Mouse (Mus musculus): Measurements from ENCODE around the gene Nav2. TPM values are rescaled to one million over a fixed set of nuclear protein-coding genes. Genes with fewer than 3 reads are reported as not detected.

The Nav2 gene
- total and polyA plus RNA-seq, 3 experiments = under 0.01 TPM; not detected in 2

DNA sequence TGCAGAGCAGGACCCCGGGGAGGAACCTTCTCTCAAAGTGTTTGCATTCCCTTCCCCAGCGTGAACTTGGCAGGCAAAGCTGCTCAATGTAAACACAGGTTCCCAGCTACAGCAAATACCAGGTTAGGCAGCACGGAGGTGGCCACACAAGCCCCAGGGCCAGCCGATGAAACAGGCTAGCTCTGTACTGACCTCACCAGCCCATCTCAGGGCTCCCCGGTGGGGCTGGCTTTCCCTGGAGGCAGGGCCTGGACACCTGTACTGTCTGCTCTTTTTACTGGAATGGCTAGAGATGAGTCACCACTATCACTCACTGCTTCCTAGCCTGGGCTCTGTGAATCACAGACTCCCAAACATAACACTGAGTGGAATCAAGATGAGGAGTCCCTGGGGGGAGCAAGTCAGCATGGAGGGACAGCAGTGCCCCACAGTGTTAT, 287.2 kb downstream of the Nav2 start:
- no peaks in the 10 kb centered on the region for H3K79me2 ChIP-seq (replicated peaks; ENCODE audit: control insufficient read depth, extremely low read depth, insufficient read depth, poor library complexity, severe bottlenecking)
- peaks cover 90% of the 10 kb centered on the region for H3K27me3 ChIP-seq (replicated peaks)
- no peaks in the 10 kb centered on the region for H3K9me3 ChIP-seq (replicated peaks; ENCODE audit: low read length)
- DNase-seq (ENCODE audit: extremely low read depth) = no peak
- no peak overlapping the region for H3K4me3 ChIP-seq (replicated peaks in 1 of 3; ENCODE audit: low read depth in 2 of 3, low read length in 2 of 3, poor library complexity in 1 of 3)
- in situ Hi-C loops (cut with MboI; ENCODE audit: low pct_ligation_motif_present, low pct_unique_long_range_greater_than_20kb, low sequenced_read_pairs) = no loop called here
- no peak overlapping the region for H3K4me2 ChIP-seq (ENCODE audit: insufficient read depth, low read depth, poor library complexity, severe bottlenecking)
- TF ChIP-seq POLR2A (IDR thresholded peaks at IDR 0.05; ENCODE audit: low read depth, low read length) (no peak), ETS1 (conservative IDR thresholded peaks at IDR 0.05; ENCODE audit: low read depth, low read length) (no peak), HCFC1 (IDR thresholded peaks at IDR 0.05; ENCODE audit: low read depth, low read length) (no peak)
- H3K27ac ChIP-seq (ENCODE audit: insufficient read depth, low read depth) = no peak overlapping the region
- dilution Hi-C loops (cut with MboI; ENCODE audit: extremely low pct_ligation_motif_present, extremely low pct_unique_long_range_greater_than_20kb, low sequenced_read_pairs) = no loop called here
- H3K36me3 ChIP-seq (replicated peaks in 1 of 2; ENCODE audit: control insufficient read depth in 1 of 2, insufficient read depth in 1 of 2, low read length in 1 of 2) = no peaks in the 10 kb centered on the region
- no peaks in the 10 kb centered on the region for H3K4me1 ChIP-seq (ENCODE audit: control insufficient read depth in 1 of 2, insufficient read depth in 2 of 2)
- H3K9ac ChIP-seq (ENCODE audit: insufficient read depth, low read depth) = no peak overlapping the region

DNA sequence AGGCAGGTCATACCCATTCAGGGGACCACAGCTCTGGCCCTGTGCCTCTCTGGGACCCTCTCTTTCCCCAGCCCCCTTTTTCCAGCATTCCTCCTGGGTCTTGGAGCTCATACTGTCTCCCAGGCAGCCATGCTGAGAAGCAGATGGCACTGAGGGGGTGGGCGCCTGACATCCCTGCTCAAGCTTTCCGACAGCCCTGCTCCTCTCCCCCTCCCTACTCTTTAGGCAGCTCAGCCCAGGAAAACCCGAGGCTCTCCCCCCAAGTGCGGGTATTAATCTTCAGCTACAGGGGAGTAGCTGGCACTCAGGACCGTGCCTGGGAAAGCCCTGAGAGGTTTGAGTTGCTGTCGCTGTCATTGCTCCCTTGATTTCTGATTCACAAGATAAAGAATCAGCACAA, 290.9 kb downstream of the Nav2 start:
- in situ Hi-C loops (cut with MboI; ENCODE audit: low pct_ligation_motif_present, low pct_unique_long_range_greater_than_20kb, low sequenced_read_pairs) (no loop called here), dilution Hi-C loops (cut with MboI; ENCODE audit: extremely low pct_ligation_motif_present, extremely low pct_unique_long_range_greater_than_20kb, low sequenced_read_pairs) (no loop called here)
- Histone ChIP-seq H3K4me2 (ENCODE audit: insufficient read depth, low read depth, poor library complexity, severe bottlenecking) (no peak overlapping the region), H3K27me3 (replicated peaks) (peaks cover 85% of the 10 kb centered on the region), H3K9ac (ENCODE audit: insufficient read depth, low read depth) (no peak overlapping the region), H3K36me3 (replicated peaks in 1 of 2; ENCODE audit: control insufficient read depth in 1 of 2, insufficient read depth in 1 of 2, low read length in 1 of 2) (no peaks in the 10 kb centered on the region), H3K79me2 (replicated peaks; ENCODE audit: control insufficient read depth, extremely low read depth, insufficient read depth, poor library complexity, severe bottlenecking) (no peaks in the 10 kb centered on the region), H3K4me1 (ENCODE audit: control insufficient read depth in 1 of 2, insufficient read depth in 2 of 2) (no peaks in the 10 kb centered on the region), H3K4me3 (replicated peaks in 1 of 3; ENCODE audit: low read depth in 2 of 3, low read length in 2 of 3, poor library complexity in 1 of 3) (no peak overlapping the region), H3K9me3 (replicated peaks; ENCODE audit: low read length) (no peaks in the 10 kb centered on the region), H3K27ac (ENCODE audit: insufficient read depth, low read depth) (no peak overlapping the region)
- TF ChIP-seq MYC (IDR thresholded peaks at IDR 0.05; ENCODE audit: low read depth, low read length) = no peak
- TF ChIP-seq NELFE (IDR thresholded peaks at IDR 0.05; ENCODE audit: low read depth, low read length) = no peak
- TF ChIP-seq CHD2 (IDR thresholded peaks at IDR 0.05; ENCODE audit: low read length) = no peak
- no peak for TF ChIP-seq IRF4 (IDR thresholded peaks at IDR 0.05; ENCODE audit: low read depth, low read length)
- TF ChIP-seq KAT2A (IDR thresholded peaks at IDR 0.05; ENCODE audit: insufficient replicate concordance, low read length) = no peak
- no peak for TF ChIP-seq ZNF384 (IDR thresholded peaks at IDR 0.05; ENCODE audit: low read depth, low read length)
- no peak for TF ChIP-seq JUND (conservative IDR thresholded peaks at IDR 0.05; ENCODE audit: low read depth, low read length)
- TF ChIP-seq CTCF (conservative IDR thresholded peaks at IDR 0.05 in 1 of 2, IDR thresholded peaks at IDR 0.05 in 1 of 2; ENCODE audit: low read depth in 2 of 2, low read length in 2 of 2) = no peak
- TF ChIP-seq CHD1 (IDR thresholded peaks at IDR 0.05; ENCODE audit: low read depth, low read length) = no peak
- TF ChIP-seq RCOR1 (conservative IDR thresholded peaks at IDR 0.05; ENCODE audit: low read depth, low read length) = no peak
- no peak for TF ChIP-seq POLR2AphosphoS2 (IDR thresholded peaks at IDR 0.05; ENCODE audit: low read depth, low read length)
- TF ChIP-seq MAZ (IDR thresholded peaks at IDR 0.05; ENCODE audit: low read depth, low read length) = no peak
- no peak for TF ChIP-seq JUN (IDR thresholded peaks at IDR 0.05; ENCODE audit: insufficient read depth, low read depth, low read length)
- TF ChIP-seq ETS1 (conservative IDR thresholded peaks at IDR 0.05; ENCODE audit: low read depth, low read length) = no peak
- TF ChIP-seq HCFC1 (IDR thresholded peaks at IDR 0.05; ENCODE audit: low read depth, low read length) = no peak
- TF ChIP-seq MEF2A (IDR thresholded peaks at IDR 0.05; ENCODE audit: borderline replicate concordance, low read depth, low read length) = no peak
- no peak for TF ChIP-seq SMC3 (IDR thresholded peaks at IDR 0.05; ENCODE audit: low read depth, low read length)
- TF ChIP-seq SIN3A (IDR thresholded peaks at IDR 0.05; ENCODE audit: low read length) = no peak
- no peak for DNase-seq (ENCODE audit: extremely low read depth)
